Mouse (Mus musculus) intestine, embryonic 14.5 days (tissue): ENCODE data around the gene Trabd2b. TPM values are rescaled to one million over a fixed set of nuclear protein-coding genes. Genes with fewer than 3 reads are reported as not detected.

ENCODE experiments used
- ATAC-seq: fragments of 200-750 bp; cut with Nextera tagmentation; replicated peaks from 2 replicates; pipeline ENCODE4 v1.8.0; 2017; ENCODE audit warnings: low read depth, moderate number of reproducible peaks, moderate TSS enrichment, moderate library complexity; ENCODE audit not compliant: low FRiP score, low TSS enrichment
- DNase-seq: peaks from one replicate; pipeline ENCODE4 v3.0.0-alpha.2; 2018; ENCODE audit warnings: low spot score
- H3K27ac ChIP-seq: fragments of 300-500 bp; sonication (generic); 2 replicates; pipeline ENCODE4 v1.5.1; 2014; ENCODE audit warnings: low read depth, mild to moderate bottlenecking, control low read depth
- H3K27me3 ChIP-seq: fragments of 300-500 bp; sonication (generic); replicated peaks from 2 replicates; pipeline ENCODE4 v1.6.1; 2014; ENCODE audit warnings: low read length, control low read depth; ENCODE audit not compliant: control insufficient read depth, insufficient read depth
- H3K36me3 ChIP-seq: fragments of 300-500 bp; sonication (generic); 2 replicates; pipeline ENCODE4 v1.6.1; 2014; ENCODE audit warnings: low read length, control low read depth; ENCODE audit not compliant: control insufficient read depth, insufficient read depth
- H3K4me1 ChIP-seq: fragments of 300-500 bp; sonication (generic); replicated peaks from 2 replicates; pipeline ENCODE4 v1.6.1; 2014; ENCODE audit warnings: low read length, control low read depth, mixed read lengths; ENCODE audit not compliant: control insufficient read depth, insufficient read depth
- H3K4me2 ChIP-seq: fragments of 300-500 bp; sonication (generic); 2 replicates; pipeline ENCODE4 v1.6.1; 2014; ENCODE audit warnings: low read length
- H3K4me3 ChIP-seq: fragments of 300-500 bp; sonication (generic); 2 replicates; pipeline ENCODE4 v1.5.1; 2014; ENCODE audit warnings: low read depth, low read length, control low read depth, mixed read lengths
- H3K9ac ChIP-seq: fragments of 300-500 bp; sonication (generic); 2 replicates; pipeline ENCODE4 v1.6.1; 2014; ENCODE audit warnings: mild to moderate bottlenecking, low read length
- H3K9me3 ChIP-seq: fragments of 300-500 bp; sonication (generic); 2 replicates; pipeline ENCODE4 v1.6.1; 2016; ENCODE audit warnings: low read length, control low read depth; ENCODE audit not compliant: control insufficient read depth
- WGBS: fragments of 180-500 bp; shearing (Covaris S2); extraction: QIAGEN DNeasy Blood & Tissue Kit; methylation state at CpG from one replicate; pipeline ENCODE4 v1.1.7; 2014; 5-methylcytosine and 5-hydroxymethylcytosine counted together
- polyA plus RNA-seq: library from polyadenylated mRNA; unstranded; fragments of >200 nt; fragmentation: Nextera tagmentation; extraction: Ambion mirVana; gene quantifications from 2 replicates; pipeline ENCODE4 v1.2.1, GENCODE M21; 2014

Trabd2b gene
- polyA plus RNA-seq, 1 experiment from 2014 or later, result 0.72 TPM

DNA sequence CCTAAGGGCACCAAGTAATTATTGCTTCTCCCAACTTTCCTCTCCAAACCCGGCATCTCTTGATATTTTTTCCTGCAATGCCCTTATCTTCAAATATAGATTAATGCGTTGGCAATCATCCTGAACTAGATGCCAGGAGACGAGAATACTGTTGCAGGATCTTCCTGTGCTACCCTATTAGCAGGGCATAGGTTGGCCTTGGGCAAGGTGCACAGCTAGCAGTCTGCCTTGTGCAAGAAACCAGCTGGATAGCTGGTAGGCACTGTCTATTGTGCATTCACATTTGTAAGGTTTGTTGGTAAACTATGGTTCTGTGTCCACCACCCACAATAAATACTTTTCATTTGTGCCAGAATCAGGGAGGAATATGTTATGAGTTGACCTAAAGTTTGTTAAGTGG lies 992 bp downstream of the Trabd2b start:
- WGBS, result 67% methylated on average over 3 of the region's 3 CpGs
- DNase-seq (peak; percentile 49), ATAC-seq (no peak)
- Histone ChIP-seq H3K4me2 (peak overlapping the region; percentile 96; the same call in 1 of the 2 replicates), H3K4me1 (peaks cover 16% of the 10 kb centered on the region), H3K27me3 (peaks cover 22% of the 10 kb centered on the region), H3K27ac (no peak overlapping the region), H3K36me3 (no peaks in the 10 kb centered on the region), H3K9me3 (no peaks in the 10 kb centered on the region), H3K4me3 (no peak overlapping the region), H3K9ac (no peak overlapping the region)

DNA sequence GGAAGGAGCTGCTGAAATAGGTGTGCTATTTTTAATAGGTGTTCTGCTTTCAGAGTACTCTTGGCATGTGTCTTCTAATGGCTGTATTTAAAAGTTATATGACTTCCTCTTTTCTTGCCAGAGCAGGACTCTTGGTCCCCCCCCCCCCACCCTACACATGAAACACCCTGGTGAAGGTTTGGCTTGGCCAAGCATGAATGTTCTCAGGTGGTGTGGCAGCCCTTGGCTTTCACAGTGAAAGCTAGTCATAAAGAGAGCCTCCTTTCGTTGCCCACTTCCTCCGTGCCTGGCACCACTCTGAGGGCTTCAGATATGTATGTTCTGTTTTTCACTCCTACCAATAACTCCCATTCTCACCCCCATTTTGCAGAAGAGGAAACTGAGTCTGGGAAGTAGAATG lies 1.8 kb downstream of the Trabd2b start:
- WGBS, result 73% methylated on average over 2 of the region's 2 CpGs
- peaks cover 22% of the 10 kb centered on the region for H3K27me3 ChIP-seq
- peaks cover 16% of the 10 kb centered on the region for H3K4me1 ChIP-seq
- H3K36me3 ChIP-seq, result no peaks in the 10 kb centered on the region
- ATAC-seq (no peak), DNase-seq (peak; percentile 37)
- H3K9ac ChIP-seq, result no peak overlapping the region
- H3K4me3 ChIP-seq, result no peak overlapping the region
- no peak overlapping the region for H3K4me2 ChIP-seq
- H3K27ac ChIP-seq, result no peak overlapping the region
- no peaks in the 10 kb centered on the region for H3K9me3 ChIP-seq

DNA sequence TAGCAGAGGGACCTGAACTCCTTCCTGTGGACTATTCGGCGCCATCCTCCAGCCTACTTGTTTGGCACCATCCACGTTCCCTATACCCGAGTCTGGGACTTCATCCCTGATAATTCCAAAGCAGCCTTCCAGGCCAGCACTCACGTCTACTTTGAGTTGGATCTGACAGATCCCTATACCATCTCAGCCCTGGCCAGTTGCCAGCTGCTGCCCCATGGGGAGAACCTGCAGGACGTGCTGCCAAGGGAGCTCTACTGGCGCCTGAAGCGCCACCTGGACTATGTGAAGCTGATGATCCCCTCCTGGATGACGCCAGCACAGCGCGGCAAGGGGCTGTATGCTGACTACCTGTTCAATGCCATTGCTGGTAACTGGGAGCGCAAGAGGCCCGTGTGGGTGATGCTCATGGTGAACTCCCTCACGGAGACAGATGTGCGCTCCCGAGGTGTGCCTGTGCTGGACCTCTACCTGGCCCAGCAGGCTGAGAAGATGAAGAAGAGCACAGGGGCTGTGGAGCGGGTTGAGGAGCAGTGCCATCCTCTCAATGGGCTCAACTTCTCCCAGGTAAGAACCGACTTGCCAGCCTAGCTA lies 2.5 kb downstream of the Trabd2b start:
- H3K9me3 ChIP-seq, result no peaks in the 10 kb centered on the region
- no peak overlapping the region for H3K4me2 ChIP-seq
- no peak overlapping the region for H3K27ac ChIP-seq
- no peak overlapping the region for H3K9ac ChIP-seq
- DNase-seq, result peak; percentile 50
- H3K4me3 ChIP-seq, result no peak overlapping the region
- 81% methylated on average over 18 of the region's 18 CpGs for WGBS
- peaks cover 22% of the 10 kb centered on the region for H3K27me3 ChIP-seq
- H3K4me1 ChIP-seq, result peaks cover 16% of the 10 kb centered on the region
- no peaks in the 10 kb centered on the region for H3K36me3 ChIP-seq
- ATAC-seq, result no peak

DNA sequence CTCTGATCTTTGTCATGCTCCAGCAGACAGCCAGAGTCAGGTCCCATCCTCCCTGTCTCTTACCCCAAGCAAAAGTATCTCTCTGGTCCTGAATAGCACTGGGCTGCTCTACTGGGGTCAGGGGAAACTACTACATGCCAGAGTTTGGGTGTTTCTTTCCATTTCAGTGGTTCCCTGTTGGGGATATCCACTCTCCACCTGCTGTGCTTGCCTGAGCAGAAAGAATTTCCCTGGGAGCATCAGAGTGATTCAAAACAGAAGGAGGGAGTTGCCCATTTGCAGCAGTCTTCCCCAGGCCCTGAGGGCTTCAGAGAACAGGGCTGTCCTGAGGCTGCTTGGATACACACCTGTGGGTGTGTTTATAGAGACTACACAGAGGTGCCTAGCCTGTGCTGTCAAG lies 3.0 kb downstream of the Trabd2b start:
- no peak overlapping the region for H3K27ac ChIP-seq
- no peaks in the 10 kb centered on the region for H3K36me3 ChIP-seq

DNA sequence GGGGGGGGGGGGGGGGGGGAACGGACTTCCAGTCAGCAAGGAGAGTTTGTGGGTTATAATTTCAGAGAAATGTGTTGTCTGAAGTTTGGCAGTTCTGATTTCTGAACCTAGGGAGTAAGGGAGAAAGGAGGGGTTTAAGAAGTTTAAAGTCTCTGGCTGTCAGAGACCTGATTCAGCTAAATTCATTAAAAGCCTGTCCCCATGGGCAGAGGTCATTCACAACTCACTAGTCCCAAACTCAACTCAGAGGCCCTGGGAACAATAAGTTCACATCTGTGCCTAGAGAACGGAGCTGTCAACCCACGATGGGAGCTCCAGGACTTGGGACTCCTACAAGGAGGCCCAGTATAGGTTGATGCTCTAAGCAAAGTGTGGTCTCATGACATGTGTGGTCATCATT lies 3.5 kb downstream of the Trabd2b start:
- ATAC-seq, result no peak

More for the DNA sequence above, 3.0 kb downstream of the Trabd2b start:
- DNase-seq, result peak; percentile 50
- Histone ChIP-seq H3K9me3 (no peaks in the 10 kb centered on the region), H3K27me3 (peaks cover 22% of the 10 kb centered on the region), H3K4me1 (peaks cover 16% of the 10 kb centered on the region), H3K9ac (no peak overlapping the region), H3K4me2 (no peak overlapping the region), H3K4me3 (no peak overlapping the region)
- no peak for ATAC-seq

DNA sequence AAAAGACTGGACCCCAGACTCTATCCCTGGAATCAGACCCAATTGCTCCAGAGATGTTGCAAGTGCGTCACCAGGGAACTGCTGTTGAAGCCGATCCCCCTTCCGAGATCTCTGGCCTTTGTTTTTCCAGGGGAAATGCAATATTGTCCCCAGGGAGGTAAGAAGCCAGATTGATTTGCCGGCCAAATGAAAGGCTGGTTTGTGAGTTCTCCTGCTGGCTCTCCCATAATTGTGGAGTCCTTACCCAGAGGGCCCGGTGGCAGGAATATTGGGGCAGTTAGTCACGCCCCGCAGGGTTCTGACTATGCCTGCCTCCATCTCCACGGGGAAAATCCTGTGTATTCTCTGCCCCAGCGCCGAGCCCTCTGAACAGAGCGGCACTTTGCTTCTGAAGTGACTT lies 3.9 kb downstream of the Trabd2b start:
- Histone ChIP-seq H3K9me3 (no peaks in the 10 kb centered on the region), H3K27me3 (peaks cover 22% of the 10 kb centered on the region), H3K4me2 (no peak overlapping the region), H3K36me3 (no peaks in the 10 kb centered on the region), H3K9ac (no peak overlapping the region), H3K27ac (no peak overlapping the region), H3K4me1 (peaks cover 16% of the 10 kb centered on the region), H3K4me3 (no peak overlapping the region)
- ATAC-seq, result no peak
- DNase-seq, result peak; percentile 50
- WGBS, result 41% methylated on average over 11 of the region's 11 CpGs

More for the DNA sequence above, 3.5 kb downstream of the Trabd2b start:
- Histone ChIP-seq H3K27ac (no peak overlapping the region), H3K9ac (no peak overlapping the region), H3K4me1 (peaks cover 16% of the 10 kb centered on the region), H3K4me3 (no peak overlapping the region), H3K27me3 (peaks cover 22% of the 10 kb centered on the region), H3K4me2 (no peak overlapping the region), H3K36me3 (no peaks in the 10 kb centered on the region), H3K9me3 (no peaks in the 10 kb centered on the region)
- DNase-seq, result peak; percentile 48
- WGBS, result 43% methylated on average over 2 of the region's 3 CpGs

DNA sequence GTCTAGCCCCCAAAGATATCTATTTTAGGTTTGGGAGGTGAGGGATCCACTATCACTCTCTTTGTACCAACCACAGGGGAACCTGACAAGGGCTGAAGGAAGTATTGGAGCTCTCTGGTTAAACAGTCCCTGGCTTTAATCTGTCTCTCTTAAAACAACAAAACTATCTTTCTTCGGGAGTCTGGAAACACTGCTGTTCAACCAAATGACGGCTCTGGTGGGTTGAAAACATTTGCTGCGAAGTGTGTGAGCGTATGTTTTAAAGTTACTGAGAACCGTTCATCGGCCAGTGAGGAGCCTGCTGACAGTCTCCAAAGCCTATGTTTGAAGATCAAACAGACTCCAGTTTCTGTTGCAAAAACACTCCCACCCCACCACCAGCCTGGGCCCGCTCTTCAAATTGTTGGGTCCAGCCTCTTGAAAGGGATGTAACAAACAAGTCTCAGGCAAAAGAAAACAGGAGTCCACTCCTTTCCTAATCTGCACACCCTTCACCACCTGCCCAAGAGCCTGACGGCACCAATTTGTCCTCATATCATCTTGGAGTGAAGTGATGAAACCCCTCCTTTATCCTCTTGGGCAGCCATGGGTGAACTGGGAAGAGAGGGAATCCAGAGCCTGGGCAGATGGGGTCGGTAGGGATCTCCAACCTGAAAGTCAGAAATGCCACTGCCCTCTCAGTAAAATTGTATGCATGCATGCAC lies 4.6 kb downstream of the Trabd2b start:
- DNase-seq (peak; percentile 49), ATAC-seq (no peak)
- Histone ChIP-seq H3K4me2 (no peak overlapping the region), H3K4me3 (no peak overlapping the region), H3K36me3 (no peaks in the 10 kb centered on the region), H3K27me3 (peaks cover 22% of the 10 kb centered on the region), H3K27ac (no peak overlapping the region), H3K4me1 (peaks cover 16% of the 10 kb centered on the region), H3K9ac (no peak overlapping the region), H3K9me3 (no peaks in the 10 kb centered on the region)
- WGBS, result 38% methylated on average over 9 of the region's 9 CpGs

DNA sequence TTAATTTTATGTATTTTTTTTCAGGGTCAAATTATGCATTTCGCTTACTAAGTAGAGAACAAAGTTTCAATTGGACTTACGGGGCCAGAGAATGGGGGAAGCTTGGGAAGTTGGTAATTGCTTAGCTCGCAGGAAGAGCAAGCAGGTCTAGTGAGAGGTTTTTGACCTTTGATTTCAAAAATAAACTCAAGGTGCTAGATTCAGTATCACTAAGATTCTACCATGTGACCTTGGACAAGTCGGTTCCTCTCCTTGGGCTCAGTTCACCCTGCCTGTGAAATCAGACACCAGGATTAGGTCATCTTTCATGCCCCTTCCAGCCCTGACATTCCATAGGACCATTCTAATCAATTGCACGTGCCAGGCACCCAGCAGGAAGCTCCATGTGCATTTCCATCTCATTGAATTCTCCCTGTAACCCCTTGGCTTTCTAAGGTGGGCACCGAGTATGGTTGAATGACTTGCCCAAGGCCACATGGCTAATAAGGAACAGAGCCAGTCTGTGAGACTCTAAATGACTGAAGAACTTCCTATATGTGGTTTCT lies 5.4 kb downstream of the Trabd2b start:
- Histone ChIP-seq H3K4me2 (no peak overlapping the region), H3K9ac (no peak overlapping the region), H3K4me3 (no peak overlapping the region), H3K4me1 (peaks cover 12% of the 10 kb centered on the region), H3K27ac (no peak overlapping the region), H3K36me3 (no peaks in the 10 kb centered on the region), H3K9me3 (no peaks in the 10 kb centered on the region), H3K27me3 (peaks cover 17% of the 10 kb centered on the region)
- DNase-seq, result peak; percentile 41
- 66% methylated on average over 6 of the region's 6 CpGs for WGBS
- ATAC-seq, result no peak
